Mouse (Mus musculus): ENCODE measurements around the gene Azin2. TPM values are rescaled to one million over a fixed set of nuclear protein-coding genes. Genes with fewer than 3 reads are reported as not detected.

Gene Azin2
- total RNA-seq, 2 experiments from 2014 or later: 27.7 to 31.0 TPM

- DNase-seq (ENCODE audit: low spot score in 2 of 2): no peak
Measured at GRCm38 (mm10) chr4:128947326-128947933, 14.8 kb downstream of the Azin2 start.

- no peak for DNase-seq (ENCODE audit: low spot score in 2 of 2)
Measured at GRCm38 (mm10) chr4:128946736-128947135, 15.5 kb downstream of the Azin2 start.

GRCm38 (mm10) chr4:128942346-128942745, 19.9 kb downstream of the Azin2 start:
- no peak for DNase-seq (ENCODE audit: low spot score in 2 of 2)

- DNase-seq (ENCODE audit: low spot score in 2 of 2): no peak
Measured at GRCm38 (mm10) chr4:128935595-128935994, 26.6 kb downstream of the Azin2 start.

- no peak for DNase-seq (ENCODE audit: low spot score in 2 of 2)
Measured at GRCm38 (mm10) chr4:128932783-128933182, 29.5 kb downstream of the Azin2 start.

GRCm38 (mm10) chr4:128924841-128925606, 37.2 kb downstream of the Azin2 start:
- peak; percentile 85 to 88 for DNase-seq (ENCODE audit: low spot score in 2 of 2)

- DNase-seq (ENCODE audit: low spot score in 2 of 2): no peak
Measured at GRCm38 (mm10) chr4:128923603-128924002, 38.6 kb downstream of the Azin2 start.

GRCm38 (mm10) chr4:128919106-128919505, 43.1 kb downstream of the Azin2 start:
- no peak for DNase-seq (ENCODE audit: low spot score in 2 of 2)

- DNase-seq (ENCODE audit: low spot score in 2 of 2): no peak
Measured at GRCm38 (mm10) chr4:128918187-128918586, 44.1 kb downstream of the Azin2 start.

GRCm38 (mm10) chr4:128917756-128918155, 44.5 kb downstream of the Azin2 start:
- DNase-seq (ENCODE audit: low spot score in 2 of 2): no peak

GRCm38 (mm10) chr4:128917119-128917518, 45.1 kb downstream of the Azin2 start:
- no peak for DNase-seq (ENCODE audit: low spot score in 2 of 2)

- DNase-seq (ENCODE audit: low spot score in 2 of 2): no peak
Measured at GRCm38 (mm10) chr4:128913794-128914193, 48.4 kb downstream of the Azin2 start.

- DNase-seq (ENCODE audit: low spot score in 2 of 2): no peak
Measured at GRCm38 (mm10) chr4:128912085-128912484, 50.2 kb downstream of the Azin2 start.

- no peak for DNase-seq (ENCODE audit: low spot score in 2 of 2)
Measured at GRCm38 (mm10) chr4:128910276-128911063, 51.8 kb downstream of the Azin2 start.

- no peak for DNase-seq (ENCODE audit: low spot score in 2 of 2)
Measured at GRCm38 (mm10) chr4:128909378-128909831, 52.8 kb downstream of the Azin2 start.

- peak; percentile 57 to 69 for DNase-seq (ENCODE audit: low spot score in 2 of 2)
Measured at GRCm38 (mm10) chr4:128908586-128909377, 53.5 kb downstream of the Azin2 start.

GRCm38 (mm10) chr4:128907238-128907968, 54.8 kb downstream of the Azin2 start:
- no peak for DNase-seq (ENCODE audit: low spot score in 2 of 2)

- DNase-seq (ENCODE audit: low spot score in 2 of 2): no peak
Measured at GRCm38 (mm10) chr4:128906757-128907156, 55.5 kb downstream of the Azin2 start.

- DNase-seq (ENCODE audit: low spot score in 2 of 2): no peak
Measured at GRCm38 (mm10) chr4:128905251-128905650, 57.0 kb downstream of the Azin2 start.

GRCm38 (mm10) chr4:128904035-128904800, 58.0 kb downstream of the Azin2 start:
- no peak for DNase-seq (ENCODE audit: low spot score in 2 of 2)

All from layer of hippocampus, postnatal 10 days (tissue).